Mouse (Mus musculus) bone marrow, adult 2 months (tissue): ENCODE measurements around the gene Bloc1s3. TPM values are rescaled to one million over a fixed set of nuclear protein-coding genes. Genes with fewer than 3 reads are reported as not detected.

Source experiments
- H3K27ac ChIP-seq: fragments of 200-500 bp; 2 replicates; pipeline ENCODE4 v1.5.1; 2012; ENCODE audit warnings: low read depth, mild to moderate bottlenecking, control low read depth, inconsistent platforms, low read length; ENCODE audit not compliant: control insufficient read depth, poor library complexity, insufficient read depth
- H3K4me1 ChIP-seq: fragments of 200-500 bp; 2 replicates; pipeline ENCODE4 v1.6.1; 2011; ENCODE audit warnings: low read length; ENCODE audit not compliant: control insufficient read depth, insufficient read depth
- H3K4me3 ChIP-seq: fragments of 200-500 bp; replicated peaks from 2 replicates; pipeline ENCODE3; 2011; ENCODE audit warnings: mild to moderate bottlenecking, low read depth, low read length, control low read depth; ENCODE audit not compliant: control insufficient read depth
- CTCF ChIP-seq: fragments of 200-500 bp; IDR thresholded peaks from 2 replicates; pipeline ENCODE4 v1.5.1; 2011; ENCODE audit warnings: low read length, control low read depth; ENCODE audit not compliant: control insufficient read depth, insufficient read depth
- POLR2A ChIP-seq: fragments of 200-500 bp; IDR thresholded peaks from 2 replicates; pipeline ENCODE4 v1.6.1; 2011; ENCODE audit warnings: low read depth, mild to moderate bottlenecking, control low read depth, low read length, borderline replicate concordance; ENCODE audit not compliant: control insufficient read depth
- WGBS: fragments of 180-500 bp; shearing (Covaris S2); methylation state at CpG from one replicate; pipeline ENCODE4 v1.1.7; 2018; 5-methylcytosine and 5-hydroxymethylcytosine counted together
- polyA plus RNA-seq: library from polyadenylated mRNA; stranded (reverse); fragments of >200 nt; gene quantifications from 2 replicates; pipeline ENCODE4 v1.2.4, GENCODE M21; 2011; ENCODE audit warnings: low replicate concordance; ENCODE audit not compliant: missing spikeins, insufficient read depth, insufficient read length

The Bloc1s3 gene
- polyA plus RNA-seq, 1 experiment = 8.0 TPM

GRCm38 (mm10) chr7:19464367-19465307, 43.5 kb downstream of the Bloc1s3 start:
- Histone ChIP-seq H3K27ac (no peak overlapping the region), H3K4me3 (no peak overlapping the region), H3K4me1 (peaks cover 2% of the 10 kb centered on the region; the same call in 1 of the 2 replicates)
- TF ChIP-seq POLR2A (no peak), CTCF (no peak)
- 75% methylated on average over 22 of the region's 22 CpGs for WGBS

GRCm38 (mm10) chr7:19462884-19463381, 45.2 kb downstream of the Bloc1s3 start, which contains the start of gene Exoc3l2:
Gene Exoc3l2 (plus strand): TSS chr7:19463331.
- no peak for TF ChIP-seq POLR2A
- no peak for TF ChIP-seq CTCF
- Histone ChIP-seq H3K27ac (peak within 1 kb of the TSS; percentile 38; the same call in 1 of the 2 replicates), H3K4me3 (no peak within 1 kb of the TSS), H3K4me1 (peaks cover 2% of the 10 kb centered on the region)
- 44% methylated on average over 6 of the region's 6 CpGs for WGBS

GRCm38 (mm10) chr7:19462443-19462842, 45.7 kb downstream of the Bloc1s3 start:
- 63% methylated on average over 4 of the region's 4 CpGs for WGBS
- Histone ChIP-seq H3K27ac (no peak overlapping the region), H3K4me3 (no peak overlapping the region), H3K4me1 (peaks cover 2% of the 10 kb centered on the region)
- TF ChIP-seq POLR2A (no peak), CTCF (no peak)

- 8% methylated on average over 6 of the region's 6 CpGs for WGBS
These were observed 46.7 kb downstream of the Bloc1s3 start for GRCm38 (mm10) chr7:19461488-19461887.

GRCm38 (mm10) chr7:19460500-19460899, 47.7 kb downstream of the Bloc1s3 start:
- Histone ChIP-seq H3K4me1 (peaks cover 2% of the 10 kb centered on the region), H3K4me3 (no peak overlapping the region), H3K27ac (no peak overlapping the region)
- TF ChIP-seq CTCF (no peak), POLR2A (no peak)
- WGBS = 83% methylated on average over 1 of the region's 1 CpGs

More at GRCm38 (mm10) chr7:19461488-19461887, 46.7 kb downstream of the Bloc1s3 start:
- Histone ChIP-seq H3K4me3 (no peak overlapping the region), H3K27ac (no peak overlapping the region), H3K4me1 (peaks cover 2% of the 10 kb centered on the region)
- no peak for TF ChIP-seq POLR2A
- TF ChIP-seq CTCF = peak; percentile 81

- TF ChIP-seq CTCF = no peak
- TF ChIP-seq POLR2A = no peak
- H3K4me1 ChIP-seq = peaks cover 2% of the 10 kb centered on the region
- 43% methylated on average over 6 of the region's 6 CpGs for WGBS
- peak overlapping the region; percentile 71 for H3K4me3 ChIP-seq
- peak overlapping the region; percentile 40; the same call in 1 of the 2 replicates for H3K27ac ChIP-seq
These were observed 48.9 kb downstream of the Bloc1s3 start for GRCm38 (mm10) chr7:19459144-19459870.

- Histone ChIP-seq H3K4me3 (peak within 1 kb of the TSS; percentile 71), H3K4me1 (peaks cover 2% of the 10 kb centered on the region), H3K27ac (peak within 1 kb of the TSS; percentile 40; the same call in 1 of the 2 replicates)
- no peak for TF ChIP-seq CTCF
- TF ChIP-seq POLR2A = peak; percentile 37; the same call in 1 of the 2 replicates
- 2% methylated on average over 34 of the region's 42 CpGs for WGBS
These were observed 49.5 kb downstream of the Bloc1s3 start, which contains the start of gene Mark4 for GRCm38 (mm10) chr7:19458591-19459111. Gene Mark4 (minus strand): TSS chr7:19458821.
